Mouse (Mus musculus): ENCODE data around the gene Ccdc180. TPM values are rescaled to one million over a fixed set of nuclear protein-coding genes. Genes with fewer than 3 reads are reported as not detected.

Ccdc180 gene
- polyA plus RNA-seq, 1 experiment from 2014 or later = 0.21 TPM

DNA sequence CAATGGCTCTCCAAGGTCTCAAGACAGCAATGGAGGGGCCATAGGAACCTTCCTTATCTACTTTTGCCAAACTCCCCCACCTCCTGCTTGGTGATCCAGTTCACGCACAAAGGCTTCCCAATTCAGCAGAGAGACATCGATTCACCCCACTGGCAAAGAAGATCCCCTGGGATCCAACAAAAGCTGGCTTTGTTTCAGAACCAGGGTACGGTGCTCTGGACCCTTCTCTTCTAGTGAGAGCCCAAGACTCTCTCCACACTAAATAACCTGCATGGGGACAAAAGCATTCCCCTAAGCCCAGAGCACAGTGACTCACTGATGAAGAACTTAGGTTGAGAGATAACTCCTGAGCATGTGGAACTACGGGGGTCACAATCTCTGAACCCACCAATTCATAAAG is 65.1 kb downstream of the Ccdc180 start:
- no peak for ATAC-seq (replicated peaks; ENCODE audit: insufficient number of reproducible peaks, low FRiP score, low TSS enrichment)
- H3K4me1 ChIP-seq (ENCODE audit: control insufficient read depth, insufficient read depth, low read length) = 0 out of 2 replicates have a peak, but pooled peaks cover 2% of the 10 kb centered on the region
- no peaks in the 10 kb centered on the region for H3K36me3 ChIP-seq (ENCODE audit: control insufficient read depth, insufficient read depth, low read length)
- H3K4me3 ChIP-seq (ENCODE audit: low read depth, low read length) = no peak overlapping the region
- no peaks in the 10 kb centered on the region for H3K9me3 ChIP-seq (replicated peaks; ENCODE audit: control insufficient read depth, low read length)
- H3K27ac ChIP-seq (ENCODE audit: low read depth, low read length) = no peak overlapping the region
- H3K4me2 ChIP-seq = no peak overlapping the region
- no peak overlapping the region for H3K9ac ChIP-seq (ENCODE audit: low read depth, low read length)
- WGBS (ENCODE audit: insufficient replicate concordance) = 71% methylated on average over 4 of the region's 4 CpGs
- H3K27me3 ChIP-seq (ENCODE audit: control insufficient read depth, insufficient read depth, low read length) = no peaks in the 10 kb centered on the region

DNA sequence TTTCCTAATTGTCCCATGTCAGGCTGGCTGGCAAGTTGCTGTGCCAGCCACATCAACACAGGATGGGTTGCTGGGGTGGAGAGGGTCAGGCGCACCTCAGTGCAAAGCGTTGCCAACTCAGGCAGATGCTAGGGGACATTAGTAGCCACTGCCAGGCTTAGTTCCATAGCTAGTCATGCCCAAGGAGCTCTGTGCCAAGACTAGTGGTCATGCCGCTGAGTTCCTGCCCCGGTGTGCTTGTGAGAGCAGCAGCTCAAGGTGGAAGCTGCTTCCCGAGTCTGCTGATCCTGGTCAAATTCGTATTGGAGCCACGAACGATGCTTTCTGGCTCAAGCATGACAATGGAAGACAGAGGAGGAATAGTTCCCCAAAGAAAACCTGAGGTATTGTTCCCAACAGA is 66.0 kb downstream of the Ccdc180 start:
- Histone ChIP-seq H3K4me2 (no peak overlapping the region), H3K9me3 (replicated peaks; ENCODE audit: control insufficient read depth, low read length) (no peaks in the 10 kb centered on the region), H3K9ac (ENCODE audit: low read depth, low read length) (no peak overlapping the region), H3K4me1 (ENCODE audit: control insufficient read depth, insufficient read depth, low read length) (no peaks in the 10 kb centered on the region), H3K4me3 (ENCODE audit: low read depth, low read length) (no peak overlapping the region), H3K27me3 (ENCODE audit: control insufficient read depth, insufficient read depth, low read length) (no peaks in the 10 kb centered on the region), H3K27ac (ENCODE audit: low read depth, low read length) (no peak overlapping the region), H3K36me3 (ENCODE audit: control insufficient read depth, insufficient read depth, low read length) (no peaks in the 10 kb centered on the region)
- no peak for ATAC-seq (replicated peaks; ENCODE audit: insufficient number of reproducible peaks, low FRiP score, low TSS enrichment)
- 85% methylated on average over 8 of the region's 8 CpGs for WGBS (ENCODE audit: insufficient replicate concordance)

DNA sequence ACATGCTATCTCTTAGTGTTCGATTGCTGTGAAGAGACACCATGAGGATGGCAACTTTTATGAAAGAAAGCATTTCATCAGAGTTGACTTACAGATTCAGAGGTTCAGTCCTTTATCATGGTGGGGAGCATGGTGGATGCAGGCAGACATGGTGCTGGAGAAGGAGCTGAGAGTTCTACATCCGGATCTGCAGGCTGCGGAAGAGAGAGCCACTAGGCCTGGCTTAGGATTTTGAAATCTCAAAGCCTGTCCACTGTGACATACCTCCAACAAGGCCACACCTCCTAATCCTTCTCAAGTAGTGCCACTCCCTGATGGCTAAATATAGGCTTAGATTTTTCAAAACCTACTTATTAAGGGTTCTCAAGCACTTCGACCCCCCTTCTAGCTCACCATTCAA is 66.6 kb downstream of the Ccdc180 start:
- Histone ChIP-seq H3K27me3 (ENCODE audit: control insufficient read depth, insufficient read depth, low read length) (no peaks in the 10 kb centered on the region), H3K4me2 (no peak overlapping the region), H3K36me3 (ENCODE audit: control insufficient read depth, insufficient read depth, low read length) (no peaks in the 10 kb centered on the region), H3K9me3 (replicated peaks; ENCODE audit: control insufficient read depth, low read length) (no peaks in the 10 kb centered on the region), H3K27ac (ENCODE audit: low read depth, low read length) (no peak overlapping the region), H3K9ac (ENCODE audit: low read depth, low read length) (no peak overlapping the region), H3K4me3 (ENCODE audit: low read depth, low read length) (no peak overlapping the region), H3K4me1 (ENCODE audit: control insufficient read depth, insufficient read depth, low read length) (no peaks in the 10 kb centered on the region)
- ATAC-seq (replicated peaks; ENCODE audit: insufficient number of reproducible peaks, low FRiP score, low TSS enrichment) = no peak
- 87% methylated on average over 4 of the region's 4 CpGs for WGBS (ENCODE audit: insufficient replicate concordance)

DNA sequence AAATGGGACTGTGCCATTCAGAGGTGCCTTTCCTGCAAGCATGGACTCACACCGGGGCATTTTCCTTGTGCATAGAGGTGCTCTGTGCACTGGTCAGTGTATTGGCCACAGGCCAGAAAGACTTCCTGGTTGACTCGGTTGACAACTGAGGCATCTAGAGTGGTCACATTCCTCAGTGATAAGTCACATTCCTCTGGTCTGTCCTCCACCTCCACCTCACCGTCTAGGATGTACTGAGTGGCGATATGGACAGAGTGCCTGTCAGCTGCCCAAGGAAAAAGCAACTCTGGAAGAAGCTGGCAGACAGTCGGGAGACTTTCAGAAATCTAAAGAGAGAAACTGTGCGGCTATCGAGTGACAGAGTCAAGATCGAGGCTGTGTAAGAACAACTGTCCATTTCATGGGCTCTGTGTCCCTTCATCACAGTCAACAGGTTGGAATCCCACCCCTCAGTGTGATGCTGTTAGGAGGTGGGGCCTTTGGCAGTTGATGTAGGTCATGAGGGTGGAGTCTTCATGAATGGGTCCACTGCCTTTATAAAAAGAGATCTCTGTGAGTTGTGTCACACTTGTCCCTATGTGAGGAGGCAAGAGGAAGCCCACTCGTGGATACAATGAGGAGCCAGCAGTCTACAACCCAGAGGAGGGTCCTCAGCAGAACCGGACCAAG is 74.8 kb downstream of the Ccdc180 start, which contains the start of gene Tdrd7:
TSS of gene Tdrd7 (plus strand) at position 564 of the 669 bp plus-strand sequence.
- peak; percentile 62; the same call in 1 of the 2 replicates for ATAC-seq (replicated peaks; ENCODE audit: insufficient number of reproducible peaks, low FRiP score, low TSS enrichment)
- no peaks in the 10 kb centered on the region for H3K36me3 ChIP-seq (ENCODE audit: control insufficient read depth, insufficient read depth, low read length)

DNA sequence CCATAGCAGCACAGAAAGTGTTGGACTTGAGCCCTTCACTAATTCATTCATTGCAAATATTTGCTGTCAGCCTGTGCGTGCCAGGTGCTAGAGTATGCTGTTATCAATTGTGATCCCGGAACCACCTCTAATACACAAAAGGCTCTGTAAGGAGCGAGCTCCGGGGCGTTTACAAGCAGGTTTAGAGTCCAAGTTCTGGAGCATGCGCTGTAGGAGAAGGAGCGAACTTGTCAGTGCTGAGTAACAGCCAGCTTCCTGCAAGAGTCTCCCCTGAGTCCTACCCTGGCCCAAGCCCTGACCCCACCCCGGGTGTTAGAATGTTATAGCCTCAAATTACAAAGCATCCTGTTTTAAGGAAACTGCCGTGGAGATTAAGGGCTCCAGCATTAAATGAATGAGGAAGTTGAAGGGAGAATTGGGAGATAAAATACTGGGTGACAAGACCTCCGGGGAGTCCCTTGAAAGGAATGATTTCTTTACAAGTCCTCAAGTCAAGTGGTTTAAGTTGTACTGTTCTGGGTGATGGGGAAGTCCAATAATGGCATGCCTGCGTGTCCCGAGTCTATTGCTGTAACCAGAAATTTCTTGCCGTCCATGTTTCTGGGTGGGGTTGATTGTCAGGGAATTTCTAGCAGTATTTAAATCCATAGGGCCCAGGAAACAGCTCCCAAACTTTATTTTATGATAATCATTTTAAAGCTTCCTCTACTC is 75.8 kb downstream of the Ccdc180 start:
- Histone ChIP-seq H3K27me3 (ENCODE audit: control insufficient read depth, insufficient read depth, low read length) (no peaks in the 10 kb centered on the region), H3K4me1 (ENCODE audit: control insufficient read depth, insufficient read depth, low read length) (peaks cover 36% of the 10 kb centered on the region), H3K36me3 (ENCODE audit: control insufficient read depth, insufficient read depth, low read length) (no peaks in the 10 kb centered on the region), H3K9ac (ENCODE audit: low read depth, low read length) (peak overlapping the region; percentile 47), H3K4me2 (peak overlapping the region; percentile 67), H3K9me3 (replicated peaks; ENCODE audit: control insufficient read depth, low read length) (no peaks in the 10 kb centered on the region), H3K4me3 (ENCODE audit: low read depth, low read length) (peak overlapping the region; percentile 23), H3K27ac (ENCODE audit: low read depth, low read length) (peak overlapping the region; percentile 75)
- no peak; the same call in 1 of the 2 replicates for ATAC-seq (replicated peaks; ENCODE audit: insufficient number of reproducible peaks, low FRiP score, low TSS enrichment)
- WGBS (ENCODE audit: insufficient replicate concordance) = 16% methylated on average over 13 of the region's 13 CpGs

More for the DNA sequence above, 74.8 kb downstream of the Ccdc180 start, which contains the start of gene Tdrd7:
- Histone ChIP-seq H3K4me2 (peak within 1 kb of the TSS; percentile 67), H3K4me3 (ENCODE audit: low read depth, low read length) (peak within 1 kb of the TSS; percentile 23), H3K9me3 (replicated peaks; ENCODE audit: control insufficient read depth, low read length) (no peaks in the 10 kb centered on the region), H3K27ac (ENCODE audit: low read depth, low read length) (peak within 1 kb of the TSS; percentile 75), H3K27me3 (ENCODE audit: control insufficient read depth, insufficient read depth, low read length) (no peaks in the 10 kb centered on the region), H3K4me1 (ENCODE audit: control insufficient read depth, insufficient read depth, low read length) (peaks cover 35% of the 10 kb centered on the region), H3K9ac (ENCODE audit: low read depth, low read length) (peak within 1 kb of the TSS; percentile 47)
- 25% methylated on average over 10 of the region's 10 CpGs for WGBS (ENCODE audit: insufficient replicate concordance)

DNA sequence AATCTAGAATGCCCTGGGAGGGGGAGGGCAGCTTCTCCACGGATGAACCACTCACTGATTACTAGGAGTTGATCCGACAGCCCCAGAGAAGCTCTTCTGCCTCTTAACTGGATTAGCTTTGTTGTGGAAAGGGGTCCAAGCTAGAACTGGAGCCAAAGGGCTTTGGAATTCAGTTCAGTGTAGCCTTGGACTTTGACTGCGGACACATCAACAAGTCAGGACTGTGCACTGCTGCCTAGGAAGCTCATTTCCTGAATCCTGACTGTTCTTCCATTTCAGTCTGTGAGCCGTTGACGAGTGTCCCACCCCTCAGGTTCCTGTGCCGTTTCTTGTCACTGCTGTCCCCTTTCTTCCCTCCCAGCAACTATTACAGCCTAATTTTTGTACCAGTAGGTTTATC is 76.6 kb downstream of the Ccdc180 start:
- Histone ChIP-seq H3K4me2 (peak overlapping the region; percentile 67), H3K9me3 (replicated peaks; ENCODE audit: control insufficient read depth, low read length) (no peaks in the 10 kb centered on the region), H3K27me3 (ENCODE audit: control insufficient read depth, insufficient read depth, low read length) (no peaks in the 10 kb centered on the region), H3K9ac (ENCODE audit: low read depth, low read length) (0 out of 2 replicates have a peak overlapping the region, but pooled peaks have one; percentile 17), H3K36me3 (ENCODE audit: control insufficient read depth, insufficient read depth, low read length) (no peaks in the 10 kb centered on the region), H3K4me1 (ENCODE audit: control insufficient read depth, insufficient read depth, low read length) (peaks cover 38% of the 10 kb centered on the region), H3K4me3 (ENCODE audit: low read depth, low read length) (0 out of 2 replicates have a peak overlapping the region, but pooled peaks have one; percentile 23), H3K27ac (ENCODE audit: low read depth, low read length) (peak overlapping the region; percentile 51)
- ATAC-seq (replicated peaks; ENCODE audit: insufficient number of reproducible peaks, low FRiP score, low TSS enrichment) = no peak
- 10% methylated on average over 6 of the region's 6 CpGs for WGBS (ENCODE audit: insufficient replicate concordance)

DNA sequence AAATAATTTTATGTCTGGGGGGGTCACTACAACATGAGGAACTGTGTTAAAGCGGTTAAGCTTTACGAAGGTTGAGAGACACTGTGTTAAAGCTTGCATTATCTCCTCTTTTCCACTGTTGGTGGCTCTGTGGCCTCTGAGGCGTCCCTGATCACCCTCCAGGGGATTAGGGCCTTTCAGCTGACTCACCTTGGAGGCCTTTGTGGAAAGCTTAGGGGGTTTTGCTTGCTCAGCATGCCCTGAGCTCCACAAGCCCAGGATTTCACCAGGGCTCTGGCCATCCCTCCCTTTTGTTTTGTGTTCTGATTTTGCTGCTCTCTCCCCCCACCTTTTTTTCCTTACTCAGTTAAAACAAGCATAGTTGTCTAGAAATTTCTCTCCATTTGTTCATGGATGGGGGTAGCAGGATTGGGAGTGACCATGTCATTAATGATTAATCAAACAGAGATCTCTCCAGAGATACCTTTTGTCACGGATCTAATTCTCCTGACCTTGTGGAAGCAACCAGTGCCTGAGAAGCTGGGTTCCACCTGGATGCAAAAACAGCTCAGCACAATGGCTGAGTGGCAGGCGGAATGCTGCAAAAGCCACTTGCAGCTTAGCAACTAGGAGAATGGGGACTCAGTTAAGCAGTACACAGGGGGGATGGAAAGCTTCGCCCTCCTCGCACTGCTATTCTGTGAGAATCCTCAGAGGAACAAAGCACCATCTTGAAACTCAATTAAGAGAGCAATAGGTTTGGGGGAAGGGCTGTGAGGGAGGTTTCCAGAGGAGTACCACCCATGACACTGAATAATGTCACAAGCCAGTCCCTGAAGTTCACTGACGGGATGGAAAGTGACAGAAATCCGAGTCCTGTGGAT is 77.6 kb downstream of the Ccdc180 start:
- Histone ChIP-seq H3K4me3 (ENCODE audit: low read depth, low read length) (no peak overlapping the region), H3K36me3 (ENCODE audit: control insufficient read depth, insufficient read depth, low read length) (no peaks in the 10 kb centered on the region), H3K4me1 (ENCODE audit: control insufficient read depth, insufficient read depth, low read length) (peaks cover 38% of the 10 kb centered on the region), H3K27ac (ENCODE audit: low read depth, low read length) (0 out of 2 replicates have a peak overlapping the region, but pooled peaks have one; percentile 51), H3K27me3 (ENCODE audit: control insufficient read depth, insufficient read depth, low read length) (no peaks in the 10 kb centered on the region), H3K9ac (ENCODE audit: low read depth, low read length) (peak overlapping the region; percentile 18; the same call in 1 of the 2 replicates), H3K9me3 (replicated peaks; ENCODE audit: control insufficient read depth, low read length) (no peaks in the 10 kb centered on the region), H3K4me2 (no peak overlapping the region)
- 46% methylated on average over 9 of the region's 9 CpGs for WGBS (ENCODE audit: insufficient replicate concordance)
- no peak for ATAC-seq (replicated peaks; ENCODE audit: insufficient number of reproducible peaks, low FRiP score, low TSS enrichment)

DNA sequence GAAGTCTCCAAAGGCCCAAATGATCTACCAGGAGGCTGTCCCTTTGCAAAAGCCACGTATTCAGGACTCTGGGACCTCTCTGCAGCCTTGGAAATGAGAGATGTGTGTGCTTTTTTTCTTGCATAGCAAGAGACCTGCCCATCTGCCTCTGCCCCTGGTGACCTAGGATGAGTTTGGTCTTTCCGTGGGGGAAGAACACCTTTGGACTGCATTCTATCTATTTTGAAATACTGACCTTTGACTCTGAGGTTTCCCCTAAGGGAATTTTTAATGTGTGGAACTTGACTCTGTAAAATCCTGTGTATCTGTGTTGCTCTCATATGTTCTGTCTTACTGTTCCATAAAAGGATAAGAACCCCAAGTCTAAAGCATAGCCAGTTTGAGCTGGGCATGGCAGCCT is 78.9 kb downstream of the Ccdc180 start:
- Histone ChIP-seq H3K4me3 (ENCODE audit: low read depth, low read length) (no peak overlapping the region), H3K4me2 (no peak overlapping the region), H3K4me1 (ENCODE audit: control insufficient read depth, insufficient read depth, low read length) (peaks cover 38% of the 10 kb centered on the region), H3K27me3 (ENCODE audit: control insufficient read depth, insufficient read depth, low read length) (no peaks in the 10 kb centered on the region), H3K36me3 (ENCODE audit: control insufficient read depth, insufficient read depth, low read length) (no peaks in the 10 kb centered on the region), H3K27ac (ENCODE audit: low read depth, low read length) (no peak overlapping the region), H3K9me3 (replicated peaks; ENCODE audit: control insufficient read depth, low read length) (no peaks in the 10 kb centered on the region), H3K9ac (ENCODE audit: low read depth, low read length) (no peak overlapping the region)
- WGBS (ENCODE audit: insufficient replicate concordance) = 67% methylated on average over 2 of the region's 2 CpGs
- no peak for ATAC-seq (replicated peaks; ENCODE audit: insufficient number of reproducible peaks, low FRiP score, low TSS enrichment)
